Mouse (Mus musculus) mouse embryonic stem cell (cell line): ENCODE measurements around the gene Lrch1.

Experiments
- in situ Hi-C, 2 experiments: fragments of 300-500 bp; cut with MboI; formaldehyde crosslinking; loops; 1 replicate in 1 of 2; 3 replicates in 1 of 2; pipeline ENCODE4 v1.14.3; 2019 to 2020; ENCODE audit warnings: low sequenced_read_pairs in 2 of 2, low pct_unique_long_range_greater_than_20kb in 1 of 2, mixed read lengths in 1 of 2; ENCODE audit not compliant: unreplicated experiment in 1 of 2

Lrch1 gene

DNA sequence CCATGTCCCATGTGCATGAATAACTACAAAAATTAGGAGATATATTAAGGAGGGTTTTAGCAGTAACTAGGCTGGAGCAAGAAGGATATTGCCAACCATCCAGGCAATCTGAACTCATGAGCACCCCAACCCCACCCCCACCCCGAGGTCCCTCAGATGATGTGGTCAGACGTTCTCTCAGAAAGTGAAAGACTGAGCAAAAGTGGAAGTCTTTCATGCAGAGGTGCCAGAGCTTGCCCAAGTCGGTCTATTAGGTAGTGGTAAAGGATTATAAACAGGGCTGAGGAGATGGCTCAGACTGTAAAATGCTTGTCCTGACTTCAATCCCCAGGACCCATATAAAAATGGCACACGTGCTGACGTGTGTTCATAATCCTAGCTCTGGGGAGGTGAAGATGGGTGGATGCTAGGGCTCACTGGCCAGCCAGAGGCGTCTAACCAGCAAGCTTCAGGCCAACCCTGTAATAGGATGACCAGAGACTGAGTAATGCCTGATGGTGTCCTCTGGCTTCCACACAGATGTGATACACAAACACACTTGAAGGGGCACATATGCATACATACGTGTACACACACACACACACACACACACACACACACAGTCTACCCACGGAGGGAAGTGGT, 18.8 kb downstream of the Lrch1 start:
- in situ Hi-C loops = no loop called here

DNA sequence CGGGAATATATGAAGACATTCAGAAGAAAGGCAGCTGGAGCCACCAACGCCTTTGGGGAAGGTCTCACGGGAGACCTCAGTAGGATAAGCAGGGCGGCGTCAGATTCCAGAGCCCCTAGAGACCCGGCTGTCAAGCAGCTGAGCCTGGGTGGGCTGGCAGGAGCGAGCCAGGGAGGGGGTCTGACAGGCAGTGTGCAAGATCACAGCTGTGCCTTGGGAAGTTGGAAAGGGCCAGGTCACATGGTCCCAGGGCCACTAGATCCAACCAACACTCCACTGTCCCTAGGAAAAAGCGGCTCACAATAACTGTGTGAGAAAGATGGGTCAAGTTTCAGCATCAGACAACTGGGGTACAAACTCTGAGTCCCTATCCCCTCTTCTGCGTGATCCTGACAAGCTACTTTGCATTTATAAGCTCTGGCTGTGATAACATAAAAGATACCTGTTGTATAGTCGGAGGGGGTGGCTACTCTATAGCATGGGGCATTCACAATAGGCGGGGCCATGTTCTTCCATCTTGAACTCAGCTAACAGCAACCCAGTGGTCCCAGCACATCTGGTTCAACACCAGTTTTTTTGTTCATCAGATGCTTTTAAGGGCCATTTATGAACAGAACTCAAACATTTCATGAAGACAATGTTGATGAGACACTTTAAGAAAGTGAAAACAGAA, 20.6 kb downstream of the Lrch1 start:
- in situ Hi-C loops = no loop called here

DNA sequence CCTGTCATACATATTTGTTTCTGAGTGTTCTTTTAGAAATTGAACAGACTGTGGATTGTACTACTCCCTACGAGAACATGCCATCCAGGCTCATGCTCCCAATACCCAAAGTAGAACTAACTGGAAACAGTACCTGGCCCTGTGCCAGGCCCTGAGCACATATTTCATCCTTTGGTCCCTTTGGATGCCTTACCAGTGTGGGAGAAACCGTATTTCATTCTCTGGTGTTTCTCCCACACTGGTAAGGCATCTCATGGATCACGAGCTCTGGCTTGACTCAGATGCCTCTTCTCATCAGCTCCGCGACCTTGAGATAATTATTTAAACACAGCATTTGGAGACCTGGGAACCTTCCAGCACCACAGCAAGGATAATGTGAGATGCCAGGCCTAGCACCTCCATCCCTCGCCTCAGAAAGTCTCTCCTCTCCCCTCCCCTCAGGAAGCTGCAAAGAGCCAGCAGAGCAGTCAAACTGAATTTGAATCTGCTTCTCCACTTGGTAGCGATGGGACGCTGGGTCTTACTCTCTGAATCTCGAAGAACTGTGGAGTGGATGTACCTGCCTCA, 21.6 kb downstream of the Lrch1 start:
- in situ Hi-C loops = no loop called here

DNA sequence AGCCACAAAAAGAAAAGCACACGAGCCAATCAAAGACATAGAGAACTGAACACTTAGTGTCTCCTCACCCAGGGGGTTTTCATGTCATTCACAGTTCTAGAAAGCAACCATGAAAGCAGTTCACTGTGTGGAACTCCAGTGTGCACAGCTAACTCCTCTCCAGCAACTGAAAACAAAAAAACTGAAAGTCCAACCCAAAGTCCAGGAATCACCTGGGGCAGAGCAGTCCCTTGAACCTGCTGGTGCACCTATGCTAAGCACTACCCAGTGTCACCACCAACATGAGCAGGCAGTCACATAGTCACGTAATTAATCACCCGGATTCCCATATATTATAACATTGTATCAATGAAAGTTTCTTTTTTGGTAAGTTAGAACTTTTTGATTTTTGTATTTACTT, 23.2 kb downstream of the Lrch1 start:
- in situ Hi-C loops = no loop called here

DNA sequence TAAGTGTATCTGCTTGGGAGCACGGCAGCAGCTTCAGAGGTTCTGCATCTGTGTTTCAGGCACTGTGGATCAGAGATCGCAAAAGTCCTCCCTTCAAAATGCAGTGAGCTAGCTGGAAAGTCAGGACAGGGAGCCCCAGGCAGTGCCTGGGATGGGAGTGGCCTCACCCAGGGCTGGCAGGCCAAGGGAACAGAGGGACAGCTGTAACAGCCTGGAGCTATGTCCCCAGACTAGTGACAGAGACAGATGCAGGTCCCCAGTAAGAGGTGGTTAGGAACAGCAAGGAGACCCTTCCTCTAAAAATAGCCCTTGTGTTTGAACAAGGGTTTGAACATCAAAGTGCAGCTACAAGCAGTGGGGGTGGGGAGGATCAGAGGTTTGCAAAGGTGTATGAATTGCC, 23.6 kb downstream of the Lrch1 start:
- in situ Hi-C loops = no loop called here

DNA sequence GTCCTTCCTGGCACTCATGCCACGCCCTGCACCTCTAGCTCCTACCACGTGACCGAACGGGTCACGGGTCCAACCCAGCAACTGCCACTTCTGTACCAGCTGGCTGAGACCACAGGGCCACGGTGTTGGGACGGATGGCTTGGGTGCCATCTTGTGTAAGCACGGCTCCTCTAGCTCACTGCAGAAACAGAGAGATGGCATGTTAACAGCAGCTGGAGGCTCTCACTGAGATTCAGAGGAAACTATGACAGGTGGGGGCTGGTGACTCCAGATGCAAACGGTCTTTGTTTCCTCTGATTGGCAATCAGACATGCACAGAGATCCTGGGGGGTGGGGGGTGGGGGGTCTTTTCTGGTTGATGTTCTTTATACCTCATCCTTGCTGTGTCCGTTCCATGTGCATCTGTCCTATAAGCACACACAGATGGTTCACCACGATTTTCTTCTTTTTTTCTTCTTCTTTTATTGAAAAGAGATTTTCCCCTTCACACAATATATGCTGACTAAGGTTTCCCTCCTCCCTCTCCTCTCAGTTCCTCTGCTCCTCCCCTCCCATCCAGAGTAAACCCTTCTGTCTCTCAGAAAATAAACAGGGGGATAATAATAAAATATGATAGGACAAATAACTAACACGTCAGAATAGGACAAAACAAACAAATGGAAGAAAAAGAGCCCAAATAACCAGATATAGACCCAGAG, 25.5 kb downstream of the Lrch1 start:
- in situ Hi-C loops = no loop called here

DNA sequence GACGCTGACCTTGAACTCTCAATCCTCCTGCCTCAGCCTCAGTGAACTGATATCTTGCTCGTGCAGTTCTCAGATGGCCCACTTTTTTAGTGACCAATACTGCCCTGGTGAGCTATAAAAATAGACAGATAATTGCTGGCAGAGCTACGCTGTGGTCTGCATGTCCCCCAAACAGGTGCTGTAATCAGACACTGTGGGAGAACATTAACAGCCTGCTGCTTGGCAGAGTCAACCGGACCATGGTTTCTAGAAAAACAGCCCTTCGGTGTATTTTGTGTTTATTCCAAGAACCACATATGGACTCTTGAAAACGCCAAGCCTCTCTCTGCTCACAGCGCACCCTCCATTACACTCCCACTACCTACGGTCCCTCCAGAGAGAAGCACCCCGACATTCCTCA, 26.2 kb downstream of the Lrch1 start:
- in situ Hi-C loops = no loop called here

DNA sequence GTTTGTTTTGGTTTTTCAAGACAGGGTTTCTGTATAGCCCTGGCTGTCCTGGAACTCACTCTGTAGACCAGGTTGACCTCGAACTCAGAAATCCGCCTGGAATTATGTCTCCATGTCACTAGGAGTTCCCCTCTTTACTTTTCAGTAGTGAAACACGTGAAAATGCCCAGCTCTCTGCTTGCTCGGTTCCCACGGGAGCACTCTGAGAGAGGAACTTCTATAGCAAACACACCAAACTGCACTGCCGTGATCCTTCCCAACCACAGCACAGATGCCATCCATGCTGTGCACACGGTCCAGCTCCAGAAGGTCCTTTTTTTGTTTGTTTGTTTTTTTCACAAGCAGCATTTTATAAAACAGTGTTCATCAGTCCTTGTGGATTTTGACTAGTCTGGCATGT, 28.5 kb downstream of the Lrch1 start:
- in situ Hi-C loops = no loop called here

DNA sequence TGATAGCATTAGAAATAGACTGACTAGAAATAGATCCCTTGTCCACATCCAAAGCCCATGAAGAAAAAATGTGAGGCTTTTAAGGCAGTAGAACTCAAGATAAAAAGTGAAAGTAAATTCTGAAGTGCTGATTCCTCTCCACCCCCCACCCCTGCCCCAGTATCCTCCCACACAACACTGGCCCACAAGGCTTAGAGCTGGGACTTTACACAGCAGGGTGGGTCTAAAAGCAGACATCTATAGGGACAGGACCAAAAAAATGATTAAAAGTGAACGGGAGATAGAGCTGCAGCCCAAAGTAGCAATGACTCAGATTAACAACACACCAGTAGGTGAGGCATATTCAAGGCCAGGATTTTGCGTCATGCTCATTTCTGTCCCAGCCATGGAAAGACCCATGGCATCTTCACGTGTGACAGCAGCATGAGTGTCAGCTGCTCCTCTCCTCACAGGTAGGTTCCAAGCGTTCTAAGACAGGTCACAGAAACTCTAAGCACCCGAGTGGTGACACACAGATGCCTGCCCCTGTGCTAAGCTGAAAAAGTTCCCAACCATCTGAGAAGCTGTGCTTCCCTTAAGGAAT, 29.1 kb downstream of the Lrch1 start:
- in situ Hi-C loops = no loop called here

DNA sequence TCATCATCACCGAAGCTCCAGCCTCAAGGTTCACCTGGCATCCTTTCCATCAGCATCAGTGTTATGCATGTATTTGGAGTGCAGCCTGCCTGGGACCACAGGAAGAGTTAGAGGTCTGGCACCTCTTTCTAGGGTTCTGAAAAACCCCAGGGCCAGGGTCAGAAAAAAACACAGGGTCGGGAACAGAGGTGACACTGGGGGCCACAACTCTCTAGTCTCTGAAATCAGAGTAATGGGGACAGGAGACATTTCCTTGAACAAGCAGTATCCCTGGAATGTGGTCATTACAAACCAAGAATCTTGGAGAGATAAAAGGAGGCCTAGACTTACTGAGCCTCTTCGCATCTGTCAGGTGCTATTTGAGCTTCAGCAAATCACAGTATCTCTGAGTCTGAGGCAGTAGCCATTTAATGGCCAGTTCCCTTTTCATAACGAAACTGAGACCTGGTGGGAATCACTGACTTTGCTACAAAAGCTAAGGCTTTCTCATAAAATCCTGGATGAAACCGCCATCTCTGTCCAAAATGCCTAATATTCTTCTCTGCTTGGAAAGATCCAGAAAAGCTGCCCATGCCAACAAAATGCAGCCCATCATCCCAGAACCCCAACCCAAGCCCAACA, 30.1 kb downstream of the Lrch1 start:
- in situ Hi-C loops = no loop called here

DNA sequence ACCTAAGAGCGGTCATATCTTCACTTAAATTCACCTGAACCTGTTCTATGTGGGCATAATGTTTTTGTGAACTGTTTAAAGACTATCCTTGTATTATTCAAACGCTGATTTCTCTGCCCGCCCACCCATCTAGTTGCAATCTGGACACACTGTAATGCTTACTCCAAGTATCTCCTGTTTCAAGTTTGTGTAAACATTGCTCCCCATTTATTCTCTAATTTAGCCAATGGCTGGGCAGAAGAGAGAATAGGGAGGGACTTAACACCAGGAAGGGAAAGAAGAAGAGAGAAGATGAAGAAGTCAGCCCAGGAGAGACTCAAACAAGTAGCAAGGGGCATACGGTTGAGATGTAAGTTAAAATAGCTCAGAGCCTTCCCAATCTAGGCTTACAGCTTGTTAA, 31.0 kb downstream of the Lrch1 start:
- in situ Hi-C loops = no loop called here

DNA sequence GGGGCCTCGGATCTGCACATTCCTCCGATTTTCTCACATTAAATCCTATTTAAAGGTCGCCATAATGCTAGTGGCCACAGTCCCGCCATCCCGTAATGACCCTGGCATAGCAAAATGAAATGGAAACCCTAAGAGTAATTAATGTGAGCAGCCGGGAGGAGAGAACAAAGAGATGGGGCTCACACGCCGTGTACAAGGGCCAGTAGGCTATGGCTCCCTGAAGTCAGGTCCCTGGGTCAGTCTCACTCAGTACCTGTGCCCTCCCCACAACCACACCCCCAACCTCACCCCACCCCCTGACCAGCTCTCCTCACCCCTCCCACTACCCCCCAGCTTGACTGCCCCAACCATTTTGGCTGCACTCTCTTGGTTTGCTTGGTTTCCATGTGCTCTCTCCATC, 31.6 kb downstream of the Lrch1 start:
- in situ Hi-C loops = no loop called here

DNA sequence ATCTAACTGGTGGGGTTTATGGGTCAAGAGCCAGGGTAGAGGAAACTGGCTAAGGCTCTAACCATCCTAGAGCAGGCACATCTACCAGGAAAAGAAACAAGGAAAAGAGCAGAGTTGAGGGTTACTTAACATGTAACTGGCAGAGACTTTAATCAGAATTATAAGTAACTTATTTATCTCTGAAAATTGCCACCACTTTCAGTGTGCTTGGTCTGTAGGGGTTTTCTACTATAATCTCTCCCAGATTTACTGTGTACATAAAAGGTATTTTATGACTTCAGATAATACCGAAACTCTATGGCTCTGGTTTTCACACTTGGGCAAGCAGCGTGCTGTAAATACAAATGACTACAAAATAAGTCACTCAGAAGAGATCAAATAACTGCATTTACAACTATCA, 32.0 kb downstream of the Lrch1 start:
- in situ Hi-C loops = no loop called here

DNA sequence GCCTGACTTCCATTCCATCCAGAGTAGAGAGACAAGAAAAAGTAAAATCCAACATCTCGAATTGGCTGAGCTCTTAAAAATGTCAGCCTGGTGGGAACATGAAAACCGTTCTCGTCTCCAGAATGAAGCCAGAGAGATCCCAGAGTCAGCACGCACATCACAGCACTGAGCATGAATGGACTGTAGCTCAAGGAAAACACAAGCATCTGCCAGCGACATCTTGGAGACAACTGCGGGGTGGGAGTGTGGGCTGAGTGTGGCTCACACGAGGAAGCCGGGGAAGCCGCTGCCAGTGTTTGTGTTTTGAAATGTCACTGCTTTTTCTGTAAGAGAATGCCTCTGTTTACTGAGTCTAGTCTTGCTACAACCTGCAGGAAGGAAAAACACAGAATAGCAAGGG, 32.7 kb downstream of the Lrch1 start:
- in situ Hi-C loops = no loop called here

DNA sequence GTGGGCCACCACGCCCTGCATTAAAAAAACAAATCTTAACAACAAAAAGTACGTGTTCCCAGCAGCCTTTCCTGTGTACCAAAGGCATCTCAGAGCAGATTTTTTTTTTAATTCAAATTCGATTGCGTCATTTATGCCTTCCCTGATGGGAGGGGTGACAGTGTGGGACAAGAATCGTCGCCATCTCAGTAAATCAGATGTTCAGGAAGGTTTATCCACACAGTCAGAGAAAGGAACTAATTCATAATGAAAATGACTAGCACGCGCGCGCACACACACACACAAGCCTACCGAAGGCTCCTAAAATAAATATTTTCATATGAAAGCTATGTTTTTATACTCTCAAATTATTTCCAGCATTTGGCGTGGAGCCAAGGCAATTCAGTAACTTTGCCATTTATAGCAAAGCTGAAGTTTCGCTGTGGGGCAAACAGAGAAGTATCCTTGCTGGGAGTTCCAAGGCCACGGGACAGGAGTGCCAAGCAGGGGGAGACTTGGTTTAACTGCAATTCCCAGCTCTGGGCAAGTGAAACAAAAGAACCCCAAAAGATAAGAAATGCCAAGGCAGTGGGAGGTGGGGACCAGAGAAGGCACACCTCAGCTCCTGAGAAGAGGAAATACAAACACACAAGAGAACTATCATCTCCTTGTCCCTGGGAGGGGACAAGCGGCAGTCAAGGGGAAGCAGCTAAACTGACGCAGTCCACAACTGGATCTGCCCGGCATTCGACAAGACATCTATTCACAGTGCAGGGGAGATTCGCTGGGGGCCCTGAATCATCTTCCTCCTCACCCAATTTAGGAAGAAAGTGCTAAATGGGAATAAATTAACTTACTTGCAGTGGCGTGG, 34.1 kb downstream of the Lrch1 start:
- in situ Hi-C loops = no loop called here

DNA sequence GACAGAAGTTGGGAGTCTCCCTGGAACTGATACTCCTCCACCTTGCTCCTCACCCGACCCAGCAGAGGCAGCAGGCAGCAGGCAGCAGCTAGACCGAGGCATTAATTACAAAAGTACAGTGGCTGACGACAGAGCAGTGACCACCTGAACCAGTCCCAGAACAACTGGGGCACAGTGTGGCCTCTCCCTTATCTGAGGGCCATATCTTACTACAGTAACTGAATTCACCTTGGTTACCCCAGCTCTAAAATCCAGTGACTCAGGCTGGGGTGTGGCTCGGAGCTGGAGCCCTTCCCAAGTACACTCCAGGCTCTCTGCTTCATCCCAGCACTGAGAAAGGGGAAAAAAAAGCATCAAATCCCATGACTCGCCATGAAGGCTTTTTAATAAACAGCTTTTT, 37.3 kb downstream of the Lrch1 start:
- in situ Hi-C loops = no loop called here

DNA sequence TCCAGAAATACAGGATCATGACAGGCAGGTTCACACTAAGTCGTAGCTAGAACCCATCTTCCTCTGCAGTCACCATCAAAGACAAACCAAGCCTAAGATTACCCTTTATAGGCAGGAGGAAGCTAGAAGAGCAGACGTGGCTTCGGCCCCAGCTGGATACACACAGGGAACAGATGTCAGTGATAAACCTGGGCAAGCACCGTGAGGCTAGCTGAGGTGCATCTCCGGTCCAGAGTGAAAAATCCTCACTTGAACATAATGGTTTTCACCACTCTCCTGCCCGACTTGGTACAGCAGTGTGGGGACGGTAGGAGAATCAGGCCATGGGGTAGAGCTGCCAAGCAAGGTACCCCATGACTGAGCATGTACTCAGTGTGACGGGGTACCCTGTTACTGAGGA, 38.7 kb downstream of the Lrch1 start:
- in situ Hi-C loops = no loop called here

DNA sequence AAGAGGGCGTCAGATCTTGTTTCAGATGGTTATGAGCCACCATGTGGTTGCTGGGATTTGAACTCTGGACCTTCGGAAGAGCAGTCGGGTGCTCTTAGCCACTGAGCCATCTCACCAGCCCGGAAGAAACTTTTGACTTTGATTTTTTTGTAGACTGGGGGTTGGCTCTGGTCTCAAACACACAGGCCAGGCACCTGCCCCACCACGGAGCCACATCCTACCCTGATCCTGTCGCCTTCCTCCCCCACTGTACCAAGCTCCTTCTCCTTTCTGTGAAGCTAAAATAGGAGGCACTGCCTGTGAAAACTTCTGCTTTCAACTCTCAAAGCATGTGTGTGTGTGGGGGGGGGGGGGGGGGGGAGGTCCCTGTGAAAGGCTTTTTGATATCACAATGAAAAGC, 39.4 kb downstream of the Lrch1 start:
- in situ Hi-C loops = no loop called here
